Mouse (Mus musculus) adrenal gland, postnatal 25 days (tissue): ENCODE measurements at regions not wholly inside any gene's neighbourhood (a gene's known extent, or its start where the extent isn't known, plus 50 kb on each side); places are given as distances from the start of the nearest gene placed in this dataset.

Source experiments
- DNase-seq: peaks from one replicate; pipeline ENCODE4 v3.0.0; 2021; ENCODE audit warnings: mixed read lengths

GRCm38 (mm10) chr11:89145281-89145945, 71.8 kb downstream of the Gm525 start:
- no peak for DNase-seq

- DNase-seq = no peak
Measured at GRCm38 (mm10) chr11:89142527-89143154, 69.0 kb downstream of the Gm525 start.
